In genomic region chr1:86968261-86968964, GRCm38 (mm10) we compare ENCODE assay signal across 7 mouse cellular contexts.
DNase-seq lines count a peak whose midpoint lies in the region; ATAC-seq and TF ChIP-seq lines count a peak whose summit lies in the region.

No protein-coding gene starts in this region.

- no peak overlapping the region for H3K4me2 ChIP-seq in liver, embryonic 14.5 days (ENCODE audit: low read depth)
- no peak overlapping the region for H3K4me2 ChIP-seq in liver, embryonic 12.5 days

- WGBS in liver, embryonic 14.5 days (ENCODE audit: insufficient replicate concordance): 56% methylated on average over 6 of the region's 6 CpGs
- 55% methylated on average over 6 of the region's 6 CpGs for WGBS in liver, embryonic 12.5 days (ENCODE audit: insufficient replicate concordance)

- no peak for DNase-seq in liver, embryonic 14.5 days (ENCODE audit: low read depth in 3 of 3, low spot score in 3 of 3)
- DNase-seq in brain, adult 2 months (ENCODE audit: low read depth, low spot score): peak; percentile 23
- peak; percentile 12 to 24 for DNase-seq in heart, postnatal 36 days
- DNase-seq in natural killer cell, adult 2 months (ENCODE audit: low spot score in 2 of 2): no peak
- DNase-seq in layer of hippocampus, adult 18-20 months (ENCODE audit: low spot score in 2 of 2): no peak

- ATAC-seq in liver, embryonic 14.5 days (ENCODE audit: insufficient read depth): no peak
- no peak for ATAC-seq in liver, embryonic 12.5 days
- ATAC-seq in megakaryocyte progenitor cell, adult 5-6 weeks (replicated peaks; ENCODE audit: poor library complexity): peak; percentile 93

- no peaks in the 10 kb centered on the region; a peak in 1 of 4 replicates for H3K4me1 ChIP-seq in liver, embryonic 14.5 days (replicated peaks; ENCODE audit: control insufficient read depth in 2 of 2, insufficient read depth in 2 of 2, low read length in 1 of 2)
- no peaks in the 10 kb centered on the region; the same call in 1 of the 2 replicates for H3K4me1 ChIP-seq in liver, embryonic 12.5 days

- TF ChIP-seq CTCF in liver, embryonic 14.5 days (IDR thresholded peaks at IDR 0.05; ENCODE audit: low read depth): peak; percentile 41

- intact Hi-C loops in heart, postnatal 36 days (cut with DNase I): loop anchor here (2.0 kb wide), 1 partner anchor 300 kb away; no protein-coding TSS in a partner anchor

- H3K27ac ChIP-seq in liver, embryonic 14.5 days: no peak overlapping the region
- no peak overlapping the region for H3K27ac ChIP-seq in liver, embryonic 12.5 days

- H3K9ac ChIP-seq in liver, embryonic 14.5 days (replicated peaks): no peak overlapping the region
- no peak overlapping the region for H3K9ac ChIP-seq in liver, embryonic 12.5 days

- H3K27me3 ChIP-seq in liver, embryonic 14.5 days (ENCODE audit: control insufficient read depth, insufficient read depth, low read length): no peaks in the 10 kb centered on the region
- no peaks in the 10 kb centered on the region for H3K27me3 ChIP-seq in liver, embryonic 12.5 days (replicated peaks)

- no peaks in the 10 kb centered on the region for H3K36me3 ChIP-seq in liver, embryonic 14.5 days (replicated peaks; ENCODE audit: control insufficient read depth, insufficient read depth, low read depth)
- no peaks in the 10 kb centered on the region for H3K36me3 ChIP-seq in liver, embryonic 12.5 days

- no peak for TF ChIP-seq EP300 in liver, embryonic 14.5 days (IDR thresholded peaks at IDR 0.05; ENCODE audit: low read depth)

- H3K4me3 ChIP-seq in liver, embryonic 14.5 days (ENCODE audit: insufficient read depth in 1 of 2, low read depth in 2 of 2, low read length in 2 of 2): no peak overlapping the region
- H3K4me3 ChIP-seq in liver, embryonic 12.5 days: no peak overlapping the region

- no peaks in the 10 kb centered on the region for H3K9me3 ChIP-seq in liver, embryonic 14.5 days (ENCODE audit: control insufficient read depth, low read length)
- H3K9me3 ChIP-seq in liver, embryonic 12.5 days (replicated peaks): no peaks in the 10 kb centered on the region

Comparison
In these comparisons a context has a peak if more than half of its experiments do, and no peak if none do; other contexts are left out.
1. DNase-seq: peak in brain, adult 2 months (single experiment) and heart, postnatal 36 days (2 of 2); none in liver, embryonic 14.5 days (0 of 3), natural killer cell, adult 2 months (0 of 2) and layer of hippocampus, adult 18-20 months (0 of 2).